Mouse (Mus musculus): ENCODE measurements around the gene Nkd1.

Gene Nkd1

GRCm38 (mm10) chr8:88520985-88521527 lies at the start of gene Nkd1:
Nkd1 (plus strand) TSS chr8:88521354.
- peak; percentile 92 for DNase-seq

GRCm38 (mm10) chr8:88481290-88481689 lies 39.9 kb upstream of the Nkd1 start:
- DNase-seq: no peak

GRCm38 (mm10) chr8:88488391-88488829 lies 32.7 kb upstream of the Nkd1 start:
- DNase-seq: peak; percentile 29

GRCm38 (mm10) chr8:88494076-88494475 lies 27.1 kb upstream of the Nkd1 start:
- no peak for DNase-seq

GRCm38 (mm10) chr8:88495071-88495805 lies 25.9 kb upstream of the Nkd1 start:
- DNase-seq: no peak

GRCm38 (mm10) chr8:88502143-88502542 lies 19.0 kb upstream of the Nkd1 start:
- DNase-seq: no peak

GRCm38 (mm10) chr8:88506981-88507380 lies 14.2 kb upstream of the Nkd1 start:
- DNase-seq: no peak

- DNase-seq: no peak
These were observed 10.1 kb upstream of the Nkd1 start for GRCm38 (mm10) chr8:88511061-88511460.

- no peak for DNase-seq
These were observed 8.9 kb upstream of the Nkd1 start for GRCm38 (mm10) chr8:88512094-88512794.

GRCm38 (mm10) chr8:88518047-88518446 lies 3.1 kb upstream of the Nkd1 start:
- no peak for DNase-seq

GRCm38 (mm10) chr8:88520381-88520780 lies 773 bp upstream of the Nkd1 start:
- DNase-seq: peak; percentile 44

- DNase-seq: peak; percentile 67
These were observed 624 bp downstream of the Nkd1 start for GRCm38 (mm10) chr8:88521541-88522414.

GRCm38 (mm10) chr8:88522433-88523030 lies 1.4 kb downstream of the Nkd1 start:
- no peak for DNase-seq

- DNase-seq: no peak
These were observed 2.5 kb downstream of the Nkd1 start for GRCm38 (mm10) chr8:88523621-88524020.

- DNase-seq: no peak
These were observed 3.0 kb downstream of the Nkd1 start for GRCm38 (mm10) chr8:88524132-88524531.

- DNase-seq: no peak
These were observed 3.7 kb downstream of the Nkd1 start for GRCm38 (mm10) chr8:88524851-88525250.

GRCm38 (mm10) chr8:88526296-88526695 lies 5.1 kb downstream of the Nkd1 start:
- DNase-seq: no peak

- DNase-seq: no peak
These were observed 7.0 kb downstream of the Nkd1 start for GRCm38 (mm10) chr8:88528186-88528585.

- no peak for DNase-seq
These were observed 8.6 kb downstream of the Nkd1 start for GRCm38 (mm10) chr8:88529798-88530197.

GRCm38 (mm10) chr8:88537081-88537480 lies 15.9 kb downstream of the Nkd1 start:
- DNase-seq: no peak

- DNase-seq: no peak
These were observed 17.1 kb downstream of the Nkd1 start for GRCm38 (mm10) chr8:88537998-88538975.
